Mouse (Mus musculus) CH12.LX (cell line): ENCODE measurements around the gene Fgfrl1. TPM values are rescaled to one million over a fixed set of nuclear protein-coding genes. Genes with fewer than 3 reads are reported as not detected.
A peak's percentile ranks its signal among the peaks of the same experiment; 100 is the strongest.

Experiments used
- DNase-seq: peaks from one replicate; pipeline ENCODE4 v3.0.0-alpha.2; 2013; ENCODE audit errors: extremely low read depth
- H3K27ac ChIP-seq: 2 replicates; pipeline ENCODE4 v1.5.1; 2012; ENCODE audit warnings: low read depth, mild to moderate bottlenecking, control low read depth, moderate library complexity; ENCODE audit not compliant: insufficient read depth
- H3K27me3 ChIP-seq: replicated peaks from 2 replicates; pipeline ENCODE3; 2012; ENCODE audit warnings: inconsistent platforms
- H3K36me3 ChIP-seq, 2 experiments: replicated peaks in 1 of 2; 2 replicates each; pipeline versions ENCODE3 to v1.6.1; 2012; ENCODE audit warnings: inconsistent platforms in 1 of 2, low read length in 1 of 2, mild to moderate bottlenecking in 1 of 2, mixed read lengths in 1 of 2, moderate library complexity in 1 of 2; ENCODE audit not compliant: control insufficient read depth in 1 of 2, insufficient read depth in 1 of 2
- H3K4me1 ChIP-seq, 2 experiments: 2 replicates each; pipeline ENCODE4 v1.6.1; 2012; ENCODE audit warnings: inconsistent platforms in 1 of 2, moderate library complexity in 1 of 2; ENCODE audit not compliant: insufficient read depth in 2 of 2, control insufficient read depth in 1 of 2
- H3K4me2 ChIP-seq: 2 replicates; pipeline ENCODE4 v1.6.1; 2012; ENCODE audit warnings: low read depth, mild to moderate bottlenecking, control low read depth; ENCODE audit not compliant: poor library complexity, insufficient read depth, severe bottlenecking
- H3K4me3 ChIP-seq, 3 experiments: fragments of 150-350 bp in 1 of 3; sonication (generic) in 1 of 3; replicated peaks in 1 of 3; 2 replicates each; pipeline versions ENCODE3 to v1.5.1; 2011 to 2012; ENCODE audit warnings: low read depth in 2 of 3, low read length in 2 of 3, mild to moderate bottlenecking in 2 of 3, moderate library complexity in 2 of 3, control low read depth in 1 of 3, improper control_type of control experiment in 1 of 3, inconsistent platforms in 1 of 3, mixed read lengths in 1 of 3; ENCODE audit not compliant: poor library complexity in 1 of 3
- H3K79me2 ChIP-seq: replicated peaks from 2 replicates; pipeline ENCODE4 v1.6.1; 2012; ENCODE audit warnings: mild to moderate bottlenecking, moderate library complexity; ENCODE audit not compliant: control insufficient read depth, poor library complexity, insufficient read depth, severe bottlenecking; ENCODE audit errors: extremely low read depth
- H3K9ac ChIP-seq: 2 replicates; pipeline ENCODE4 v1.6.1; 2012; ENCODE audit warnings: low read depth, mild to moderate bottlenecking, control low read depth, moderate library complexity; ENCODE audit not compliant: insufficient read depth
- H3K9me3 ChIP-seq: replicated peaks from 2 replicates; pipeline ENCODE3; 2012; ENCODE audit warnings: low read length, inconsistent platforms, mixed read lengths
- BHLHE40 ChIP-seq: IDR thresholded peaks from 2 replicates; pipeline ENCODE4 v1.6.1; 2011; ENCODE audit warnings: mild to moderate bottlenecking, low read depth, low read length, improper control_type of control experiment
- CHD1 ChIP-seq: IDR thresholded peaks from 2 replicates; pipeline ENCODE4 v1.6.1; 2012; ENCODE audit warnings: low read depth, low read length, improper control_type of control experiment, inconsistent platforms
- CHD2 ChIP-seq: IDR thresholded peaks from 2 replicates; pipeline ENCODE4 v1.6.1; 2011; ENCODE audit warnings: low read length, improper control_type of control experiment
- CTCF ChIP-seq, 2 experiments: IDR thresholded peaks in 1 of 2; conservative IDR thresholded peaks in 1 of 2; 2 replicates each; pipeline ENCODE4 v1.5.1; 2011 to 2012; ENCODE audit warnings: low read depth in 2 of 2, low read length in 2 of 2, improper control_type of control experiment in 1 of 2, inconsistent platforms in 1 of 2, mild to moderate bottlenecking in 1 of 2, moderate library complexity in 1 of 2
- ELF1 ChIP-seq: IDR thresholded peaks from 2 replicates; pipeline ENCODE4 v1.6.1; 2014; ENCODE audit warnings: low read depth, mild to moderate bottlenecking, inconsistent platforms, low read length, improper control_type of control experiment
- HCFC1 ChIP-seq: IDR thresholded peaks from 2 replicates; pipeline ENCODE4 v1.6.1; 2012; ENCODE audit warnings: low read depth, mild to moderate bottlenecking, inconsistent platforms, low read length, improper control_type of control experiment
- IRF4 ChIP-seq: IDR thresholded peaks from 2 replicates; pipeline ENCODE4 v1.6.1; 2014; ENCODE audit warnings: low read depth, mild to moderate bottlenecking, inconsistent platforms, low read length, improper control_type of control experiment
- JUN ChIP-seq: IDR thresholded peaks from 2 replicates; pipeline ENCODE4 v1.6.1; 2011; ENCODE audit warnings: low read depth, mild to moderate bottlenecking, low read length, improper control_type of control experiment, moderate library complexity; ENCODE audit not compliant: insufficient read depth
- KAT2A ChIP-seq: IDR thresholded peaks from 2 replicates; pipeline ENCODE4 v1.6.1; 2012; ENCODE audit warnings: low read length, improper control_type of control experiment, inconsistent platforms; ENCODE audit not compliant: insufficient replicate concordance
- MAX ChIP-seq: IDR thresholded peaks from 2 replicates; pipeline ENCODE4 v1.6.1; 2011; ENCODE audit warnings: low read length, improper control_type of control experiment
- MAZ ChIP-seq: IDR thresholded peaks from 2 replicates; pipeline ENCODE4 v1.6.1; 2012; ENCODE audit warnings: low read depth, mild to moderate bottlenecking, inconsistent platforms, low read length, improper control_type of control experiment, moderate library complexity
- MXI1 ChIP-seq: IDR thresholded peaks from 2 replicates; pipeline ENCODE4 v1.6.1; 2011; ENCODE audit warnings: mild to moderate bottlenecking, low read depth, low read length, improper control_type of control experiment
- MYC ChIP-seq: IDR thresholded peaks from 2 replicates; pipeline ENCODE4 v1.6.1; 2011; ENCODE audit warnings: low read depth, mild to moderate bottlenecking, improper control_type of control experiment, low read length
- PAX5 ChIP-seq: IDR thresholded peaks from 2 replicates; pipeline ENCODE4 v1.6.1; 2012; ENCODE audit warnings: low read length, inconsistent platforms, mixed read lengths
- POLR2A ChIP-seq: IDR thresholded peaks from 2 replicates; pipeline ENCODE4 v1.6.1; 2011; ENCODE audit warnings: low read depth, mild to moderate bottlenecking, improper control_type of control experiment, low read length
- RAD21 ChIP-seq: IDR thresholded peaks from 2 replicates; pipeline ENCODE4 v1.6.1; 2011; ENCODE audit warnings: low read depth, mild to moderate bottlenecking, low read length, improper control_type of control experiment, moderate library complexity
- SIN3A ChIP-seq: IDR thresholded peaks from 2 replicates; pipeline ENCODE4 v1.6.1; 2012; ENCODE audit warnings: low read length, improper control_type of control experiment, inconsistent platforms
- TBP ChIP-seq: conservative IDR thresholded peaks from 2 replicates; pipeline ENCODE4 v1.6.1; 2011; ENCODE audit warnings: low read depth, low read length, improper control_type of control experiment
- UBTF ChIP-seq: IDR thresholded peaks from 2 replicates; pipeline ENCODE4 v1.6.1; 2012; ENCODE audit warnings: low read depth, mild to moderate bottlenecking, inconsistent platforms, low read length, improper control_type of control experiment, moderate library complexity
- USF1 ChIP-seq: IDR thresholded peaks from 2 replicates; pipeline ENCODE4 v1.6.1; 2014; ENCODE audit warnings: low read depth, mild to moderate bottlenecking, inconsistent platforms, low read length, improper control_type of control experiment
- ZKSCAN1 ChIP-seq: IDR thresholded peaks from 2 replicates; pipeline ENCODE4 v1.6.1; 2012; ENCODE audit warnings: low read depth, inconsistent platforms, low read length, improper control_type of control experiment, borderline replicate concordance
- dilution Hi-C: fragments of 300-500 bp; cut with MboI; formaldehyde crosslinking; loops from 2 replicates; pipeline ENCODE4 v1.14.3; 2020; ENCODE audit warnings: low sequenced_read_pairs; ENCODE audit not compliant: extremely low pct_unique_long_range_greater_than_20kb, extremely low pct_ligation_motif_present
- in situ Hi-C: fragments of 300-500 bp; cut with MboI; formaldehyde crosslinking; loops from 3 replicates; pipeline ENCODE4 v1.14.3; 2019; ENCODE audit warnings: low sequenced_read_pairs, low pct_ligation_motif_present, low pct_unique_long_range_greater_than_20kb, mixed read lengths
- polyA plus RNA-seq: library from polyadenylated mRNA; unstranded; fragments of >175 nt; gene quantifications from 2 replicates; pipeline ENCODE4 v1.2.1, GENCODE M21; 2012; ENCODE audit warnings: low read depth; ENCODE audit not compliant: insufficient read length
- total RNA-seq, 2 experiments: library from RNA; depleted of rRNA; stranded (reverse); fragments of 300-350 nt in 1 of 2; fragments of >200 nt in 1 of 2; gene quantifications; 2 replicates each; pipeline ENCODE4 v1.2.3; 2012 to 2014

The Fgfrl1 gene
- total and polyA plus RNA-seq, 3 experiments, result 0.17 to 0.64 (median 0.26) TPM

GRCm38 (mm10) chr5:108691152-108691551 lies 1.0 kb upstream of the Fgfrl1 start:
- Histone ChIP-seq H3K27ac (no peak overlapping the region), H3K4me1 (peaks cover 3 to 5% of the 10 kb centered on the region in 2 experiments; a peak in 2 of 4 replicates), H3K27me3 (peaks cover 25% of the 10 kb centered on the region), H3K4me3 (no peak overlapping the region), H3K36me3 (no peaks in the 10 kb centered on the region), H3K4me2 (no peak overlapping the region), H3K79me2 (no peaks in the 10 kb centered on the region), H3K9ac (no peak overlapping the region), H3K9me3 (peaks cover 7% of the 10 kb centered on the region)
- in situ Hi-C loops, result no loop called here
- dilution Hi-C loops, result no loop called here
- no peak for DNase-seq
- TF ChIP-seq KAT2A, result no peak
- no peak for TF ChIP-seq PAX5
- TF ChIP-seq JUN, result no peak
- peak in 1 of 2 experiments; percentile 50; a peak in 2 of 4 replicates for TF ChIP-seq CTCF (conservative IDR thresholded peaks at IDR 0.05 in 1 of 2, IDR thresholded peaks at IDR 0.05 in 1 of 2; ENCODE audit: low read depth in 2 of 2, low read length in 2 of 2)
- no peak for TF ChIP-seq CHD1
- TF ChIP-seq SIN3A, result no peak

GRCm38 (mm10) chr5:108693872-108694288 lies 1.7 kb downstream of the Fgfrl1 start:
- dilution Hi-C loops, result no loop called here
- H3K27ac ChIP-seq, result no peak overlapping the region
- peak; percentile 85 for DNase-seq
- peaks cover 49% of the 10 kb centered on the region for H3K27me3 ChIP-seq
- H3K9ac ChIP-seq, result peak overlapping the region; percentile 10; the same call in 1 of the 2 replicates
- TF ChIP-seq ZKSCAN1 (no peak), ELF1 (0 out of 2 replicates have a peak, but pooled peaks have one; percentile 35), MYC (no peak), MXI1 (peak; percentile 54; the same call in 1 of the 2 replicates), IRF4 (no peak), RAD21 (no peak), KAT2A (no peak), MAX (peak; percentile 55; the same call in 1 of the 2 replicates), POLR2A (no peak), BHLHE40 (peak; percentile 79), HCFC1 (no peak), UBTF (no peak), USF1 (peak; percentile 50), MAZ (0 out of 2 replicates have a peak, but pooled peaks have one; percentile 37), TBP (no peak), CHD2 (no peak), SIN3A (peak; percentile 67)
- no peaks in the 10 kb centered on the region for H3K79me2 ChIP-seq
- in situ Hi-C loops, result no loop called here
- H3K4me1 ChIP-seq, result peaks cover 3 to 5% of the 10 kb centered on the region in 2 experiments; a peak in 2 of 4 replicates
- no peaks in the 10 kb centered on the region for H3K36me3 ChIP-seq
- peak overlapping the region in 2 of 3 experiments; percentile 41 to 55 for H3K4me3 ChIP-seq
- peak overlapping the region; percentile 78 for H3K4me2 ChIP-seq
- H3K9me3 ChIP-seq, result peaks cover 7% of the 10 kb centered on the region
